Mouse (Mus musculus) MEL (cell line): Measurements from ENCODE around the gene Cxcl5. TPM values are rescaled to one million over a fixed set of nuclear protein-coding genes. Genes with fewer than 3 reads are reported as not detected.
A peak's percentile ranks its signal among the peaks of the same experiment; 100 is the strongest.

Source experiments
- DNase-seq: peaks from one replicate; pipeline ENCODE4 v3.0.0; 2011; ENCODE audit warnings: low read depth, low spot score
- H3K27ac ChIP-seq: 2 replicates; pipeline ENCODE4 v1.5.1; 2012; ENCODE audit warnings: low read depth, mild to moderate bottlenecking, control low read depth, low read length, moderate library complexity; ENCODE audit not compliant: control insufficient read depth
- H3K27me3 ChIP-seq, 2 experiments: fragments of 150-350 bp in 1 of 2; sonication (generic) in 1 of 2; 2 replicates each; pipeline ENCODE4 v1.6.1; 2012; ENCODE audit warnings: low read length in 2 of 2, mild to moderate bottlenecking in 2 of 2, improper control_type of control experiment in 1 of 2, moderate library complexity in 1 of 2; ENCODE audit not compliant: insufficient read depth in 2 of 2, control insufficient read depth in 1 of 2
- H3K36me3 ChIP-seq, 2 experiments: 2 replicates each; pipeline ENCODE4 v1.6.1; 2012 to 2014; ENCODE audit warnings: low read length in 2 of 2, improper control_type of control experiment in 1 of 2, inconsistent platforms in 1 of 2, mild to moderate bottlenecking in 1 of 2; ENCODE audit not compliant: insufficient read depth in 2 of 2, control insufficient read depth in 1 of 2
- H3K4me1 ChIP-seq, 2 experiments: fragments of 150-350 bp in 1 of 2; sonication (generic) in 1 of 2; 2 replicates each; pipeline ENCODE4 v1.6.1; 2012; ENCODE audit warnings: low read length in 2 of 2, improper control_type of control experiment in 1 of 2, mild to moderate bottlenecking in 1 of 2; ENCODE audit not compliant: insufficient read depth in 2 of 2, control insufficient read depth in 1 of 2
- H3K4me3 ChIP-seq, 2 experiments: fragments of 150-350 bp in 1 of 2; sonication (generic) in 1 of 2; 2 replicates each; pipeline ENCODE4 v1.5.1; 2012; ENCODE audit warnings: low read depth in 2 of 2, low read length in 2 of 2, mild to moderate bottlenecking in 2 of 2, moderate library complexity in 2 of 2, control low read depth in 1 of 2, improper control_type of control experiment in 1 of 2; ENCODE audit not compliant: control insufficient read depth in 1 of 2, insufficient read depth in 1 of 2
- H3K79me2 ChIP-seq: 2 replicates; pipeline ENCODE4 v1.6.1; 2012; ENCODE audit warnings: mild to moderate bottlenecking, low read length, moderate library complexity; ENCODE audit not compliant: control insufficient read depth, poor library complexity, insufficient read depth
- H3K9ac ChIP-seq: 2 replicates; pipeline ENCODE4 v1.6.1; 2012; ENCODE audit warnings: low read depth, mild to moderate bottlenecking, control low read depth, low read length, moderate library complexity; ENCODE audit not compliant: control insufficient read depth, poor library complexity, severe bottlenecking
- H3K9me3 ChIP-seq: fragments of 150-350 bp; sonication (generic); replicated peaks from 2 replicates; pipeline ENCODE4 v1.6.1; 2012; ENCODE audit warnings: mild to moderate bottlenecking, low read length, improper control_type of control experiment, moderate library complexity; ENCODE audit not compliant: insufficient read depth
- BHLHE40 ChIP-seq: IDR thresholded peaks from 2 replicates; pipeline ENCODE4 v1.6.1; 2012; ENCODE audit warnings: low read depth, mild to moderate bottlenecking, inconsistent platforms, low read length, improper control_type of control experiment, borderline replicate concordance
- CHD1 ChIP-seq: IDR thresholded peaks from 2 replicates; pipeline ENCODE4 v1.6.1; 2012; ENCODE audit warnings: low read depth, mild to moderate bottlenecking, inconsistent platforms, low read length, improper control_type of control experiment
- CHD2 ChIP-seq: IDR thresholded peaks from 2 replicates; pipeline ENCODE4 v1.6.1; 2011; ENCODE audit warnings: low read length, improper control_type of control experiment
- ELF1 ChIP-seq: IDR thresholded peaks from 2 replicates; pipeline ENCODE4 v1.6.1; 2014; ENCODE audit warnings: low read depth, mild to moderate bottlenecking, inconsistent platforms, low read length, improper control_type of control experiment, moderate library complexity
- EP300 ChIP-seq, 2 experiments: IDR thresholded peaks; 2 replicates each; pipeline ENCODE4 v1.6.1; 2011; ENCODE audit warnings: improper control_type of control experiment in 2 of 2, low read length in 2 of 2, low read depth in 1 of 2, mild to moderate bottlenecking in 1 of 2
- ETS1 ChIP-seq: IDR thresholded peaks from 2 replicates; pipeline ENCODE4 v1.6.1; 2012; ENCODE audit warnings: low read depth, mild to moderate bottlenecking, inconsistent platforms, low read length, improper control_type of control experiment, moderate library complexity
- GATA1 ChIP-seq: IDR thresholded peaks from 2 replicates; pipeline ENCODE4 v1.6.1; 2011; ENCODE audit warnings: low read depth, low read length, improper control_type of control experiment
- HCFC1 ChIP-seq: IDR thresholded peaks from 2 replicates; pipeline ENCODE4 v1.6.1; 2012; ENCODE audit warnings: low read depth, mild to moderate bottlenecking, inconsistent platforms, low read length, improper control_type of control experiment, moderate library complexity
- JUND ChIP-seq: IDR thresholded peaks from 2 replicates; pipeline ENCODE4 v1.6.1; 2011; ENCODE audit warnings: low read depth, mild to moderate bottlenecking, improper control_type of control experiment, low read length
- KAT2A ChIP-seq: conservative IDR thresholded peaks from 2 replicates; pipeline ENCODE4 v1.6.1; 2012; ENCODE audit warnings: low read depth, low read length, improper control_type of control experiment, inconsistent platforms
- MAFK ChIP-seq: IDR thresholded peaks from 2 replicates; pipeline ENCODE4 v1.6.1; 2011; ENCODE audit warnings: low read depth, mild to moderate bottlenecking, low read length, improper control_type of control experiment, borderline replicate concordance
- MAX ChIP-seq: IDR thresholded peaks from 2 replicates; pipeline ENCODE4 v1.6.1; 2011; ENCODE audit warnings: low read length, improper control_type of control experiment
- MAZ ChIP-seq: IDR thresholded peaks from 2 replicates; pipeline ENCODE4 v1.6.1; 2012; ENCODE audit warnings: low read depth, mild to moderate bottlenecking, inconsistent platforms, low read length, improper control_type of control experiment
- MEF2A ChIP-seq: IDR thresholded peaks from 2 replicates; pipeline ENCODE4 v1.6.1; 2014; ENCODE audit warnings: low read depth, mild to moderate bottlenecking, inconsistent platforms, low read length, improper control_type of control experiment; ENCODE audit not compliant: poor library complexity, insufficient replicate concordance, severe bottlenecking; ENCODE audit errors: extremely low read depth
- MXI1 ChIP-seq: IDR thresholded peaks from 2 replicates; pipeline ENCODE4 v1.6.1; 2011; ENCODE audit warnings: mild to moderate bottlenecking, low read depth, low read length, improper control_type of control experiment
- MYB ChIP-seq: IDR thresholded peaks from 2 replicates; pipeline ENCODE4 v1.6.1; 2011; ENCODE audit warnings: mild to moderate bottlenecking, low read depth, low read length, improper control_type of control experiment
- MYC ChIP-seq: IDR thresholded peaks from 2 replicates; pipeline ENCODE4 v1.6.1; 2011; ENCODE audit warnings: low read depth, mild to moderate bottlenecking, low read length, improper control_type of control experiment, moderate library complexity
- NELFE ChIP-seq: IDR thresholded peaks from 2 replicates; pipeline ENCODE4 v1.6.1; 2011; ENCODE audit warnings: low read depth, low read length, improper control_type of control experiment
- POLR2AphosphoS2 ChIP-seq: IDR thresholded peaks from 2 replicates; pipeline ENCODE4 v1.6.1; 2011; ENCODE audit warnings: low read length, improper control_type of control experiment
- RAD21 ChIP-seq: IDR thresholded peaks from 2 replicates; pipeline ENCODE4 v1.6.1; 2011; ENCODE audit warnings: mild to moderate bottlenecking, low read depth, low read length, improper control_type of control experiment
- RCOR1 ChIP-seq: IDR thresholded peaks from 2 replicates; pipeline ENCODE4 v1.6.1; 2012; ENCODE audit warnings: low read depth, mild to moderate bottlenecking, inconsistent platforms, low read length, improper control_type of control experiment
- SIN3A ChIP-seq: IDR thresholded peaks from 2 replicates; pipeline ENCODE4 v1.6.1; 2012; ENCODE audit warnings: low read length, improper control_type of control experiment, inconsistent platforms
- SMC3 ChIP-seq: IDR thresholded peaks from 2 replicates; pipeline ENCODE4 v1.6.1; 2011; ENCODE audit warnings: low read depth, low read length, improper control_type of control experiment
- TAL1 ChIP-seq: IDR thresholded peaks from 2 replicates; pipeline ENCODE4 v1.6.1; 2012; ENCODE audit warnings: mild to moderate bottlenecking, inconsistent platforms, low read length, moderate library complexity, mixed read lengths
- TBP ChIP-seq: IDR thresholded peaks from 2 replicates; pipeline ENCODE4 v1.8.0; 2011; ENCODE audit warnings: low read depth, low read length, improper control_type of control experiment
- TCF12 ChIP-seq: IDR thresholded peaks from 2 replicates; pipeline ENCODE4 v1.6.1; 2014; ENCODE audit warnings: low read depth, mild to moderate bottlenecking, inconsistent platforms, low read length, improper control_type of control experiment, moderate library complexity
- UBTF ChIP-seq: IDR thresholded peaks from 2 replicates; pipeline ENCODE4 v1.6.1; 2012; ENCODE audit warnings: low read depth, mild to moderate bottlenecking, inconsistent platforms, low read length, improper control_type of control experiment, moderate library complexity, borderline replicate concordance; ENCODE audit not compliant: insufficient read depth
- USF1 ChIP-seq: IDR thresholded peaks from 2 replicates; pipeline ENCODE4 v1.6.1; 2014; ENCODE audit warnings: low read depth, mild to moderate bottlenecking, inconsistent platforms, low read length, improper control_type of control experiment, moderate library complexity
- USF2 ChIP-seq, 2 experiments: IDR thresholded peaks; 2 replicates each; pipeline ENCODE4 v1.6.1; 2011 to 2012; ENCODE audit warnings: improper control_type of control experiment in 2 of 2, low read length in 2 of 2, borderline replicate concordance in 1 of 2, inconsistent platforms in 1 of 2, low read depth in 1 of 2, mild to moderate bottlenecking in 1 of 2; ENCODE audit not compliant: insufficient read depth in 1 of 2
- ZC3H11A ChIP-seq: IDR thresholded peaks from 2 replicates; pipeline ENCODE4 v1.6.1; 2012; ENCODE audit warnings: low read depth, mild to moderate bottlenecking, inconsistent platforms, low read length, improper control_type of control experiment
- ZKSCAN1 ChIP-seq: IDR thresholded peaks from 2 replicates; pipeline ENCODE4 v1.6.1; 2012; ENCODE audit warnings: low read depth, mild to moderate bottlenecking, inconsistent platforms, low read length, improper control_type of control experiment, moderate library complexity
- ZMIZ1 ChIP-seq: IDR thresholded peaks from 2 replicates; pipeline ENCODE4 v1.6.1; 2012; ENCODE audit warnings: low read depth, mild to moderate bottlenecking, inconsistent platforms, low read length, improper control_type of control experiment, moderate library complexity
- ZNF384 ChIP-seq: IDR thresholded peaks from 2 replicates; pipeline ENCODE4 v1.6.1; 2012; ENCODE audit warnings: low read depth, mild to moderate bottlenecking, inconsistent platforms, low read length, improper control_type of control experiment
- polyA plus RNA-seq, 2 experiments: library from polyadenylated mRNA; stranded (reverse) in 1 of 2; unstranded in 1 of 2; fragments of >175 nt in 1 of 2; fragments of >200 nt in 1 of 2; gene quantifications; 2 replicates each; pipeline versions ENCODE4 v1.2.1 to v1.2.4; 2012; ENCODE audit warnings: low replicate concordance in 2 of 2, low read depth in 1 of 2; ENCODE audit not compliant: insufficient read length in 2 of 2, insufficient read depth in 1 of 2, missing spikeins in 1 of 2
- total RNA-seq: library from RNA; depleted of rRNA; stranded (reverse); fragments of 300-350 nt; gene quantifications from 2 replicates; pipeline ENCODE4 v1.2.3, GENCODE M21; 2012

Gene Cxcl5
- total and polyA plus RNA-seq, 3 experiments = not detected

GRCm38 (mm10) chr5:90775562-90775961 is 16.4 kb downstream of the Cxcl5 start:
- Histone ChIP-seq H3K9ac (peak overlapping the region; percentile 9; the same call in 1 of the 2 replicates), H3K4me1 (peaks cover 13 to 29% of the 10 kb centered on the region in 2 experiments), H3K36me3 (peaks cover 0 to 36% of the 10 kb centered on the region in 2 experiments; a peak in 2 of 4 replicates), H3K27ac (peak overlapping the region; percentile 92), H3K27me3 (no peaks in the 10 kb centered on the region), H3K4me3 (peak overlapping the region in 1 of 2 experiments; percentile 4; a peak in 2 of 4 replicates), H3K79me2 (peaks cover 2% of the 10 kb centered on the region; the same call in 1 of the 2 replicates), H3K9me3 (no peaks in the 10 kb centered on the region)
- DNase-seq = peak; percentile 92
- no peak for TF ChIP-seq USF1
- TF ChIP-seq RCOR1 = peak; percentile 76
- peak; percentile 89 for TF ChIP-seq GATA1
- TF ChIP-seq ZC3H11A = no peak
- TF ChIP-seq ZMIZ1 = 0 out of 2 replicates have a peak, but pooled peaks have one; percentile 30
- TF ChIP-seq MXI1 = peak; percentile 68; the same call in 1 of the 2 replicates
- TF ChIP-seq ZKSCAN1 = no peak
- peak; percentile 83 for TF ChIP-seq MYB
- TF ChIP-seq CHD2 = 0 out of 2 replicates have a peak, but pooled peaks have one; percentile 12
- 0 out of 2 replicates have a peak, but pooled peaks have one; percentile 33 for TF ChIP-seq KAT2A
- peak; percentile 81; the same call in 1 of the 2 replicates for TF ChIP-seq MYC
- no peak for TF ChIP-seq SMC3
- TF ChIP-seq TBP = peak; percentile 69
- TF ChIP-seq EP300 (IDR thresholded peaks at IDR 0.05; ENCODE audit: low read depth in 1 of 2, low read length in 2 of 2) = peak; percentile 92 to 96
- no peak for TF ChIP-seq USF2 (IDR thresholded peaks at IDR 0.05; ENCODE audit: borderline replicate concordance in 1 of 2, insufficient read depth in 1 of 2, low read depth in 1 of 2, low read length in 2 of 2)
- TF ChIP-seq MAZ = peak; percentile 92
- no peak for TF ChIP-seq NELFE
- TF ChIP-seq JUND = no peak
- TF ChIP-seq ZNF384 = peak; percentile 70
- TF ChIP-seq CHD1 = no peak
- 0 out of 2 replicates have a peak, but pooled peaks have one; percentile 36 for TF ChIP-seq ELF1
- no peak for TF ChIP-seq UBTF
- TF ChIP-seq POLR2AphosphoS2 = no peak
- TF ChIP-seq MAFK = peak; percentile 79; the same call in 1 of the 2 replicates
- no peak for TF ChIP-seq MAX
- TF ChIP-seq TAL1 = peak; percentile 52
- TF ChIP-seq RAD21 = no peak
- TF ChIP-seq SIN3A = peak; percentile 87
- TF ChIP-seq HCFC1 = 0 out of 2 replicates have a peak, but pooled peaks have one; percentile 31
- peak; percentile 88 for TF ChIP-seq ETS1
- TF ChIP-seq BHLHE40 = peak; percentile 74; the same call in 1 of the 2 replicates
- TF ChIP-seq TCF12 = peak; percentile 93
- no peak for TF ChIP-seq MEF2A
